Mouse (Mus musculus) NIH3T3 (cell line): Measurements from ENCODE around the gene Lrrc8a.
A peak's percentile ranks its signal among the peaks of the same experiment; 100 is the strongest.

Source experiments
- DNase-seq: peaks from one replicate; pipeline ENCODE4 v3.0.0-alpha.2; 2012; ENCODE audit warnings: low read depth

Lrrc8a gene

GRCm38 (mm10) chr2:30239777-30240176 is 2.3 kb downstream of the Lrrc8a start:
- no peak for DNase-seq

GRCm38 (mm10) chr2:30240267-30240666 is 2.8 kb downstream of the Lrrc8a start, which contains the start of gene Gm28035:
Gm28035 (plus strand) TSS chr2:30240567.
- no peak for DNase-seq

GRCm38 (mm10) chr2:30242509-30242908 is 5.0 kb downstream of the Lrrc8a start:
- DNase-seq, result peak; percentile 22

GRCm38 (mm10) chr2:30243391-30243790 is 5.9 kb downstream of the Lrrc8a start:
- DNase-seq, result no peak

- no peak for DNase-seq
Observed at GRCm38 (mm10) chr2:30244595-30245178, 7.2 kb downstream of the Lrrc8a start.

GRCm38 (mm10) chr2:30247036-30247435 is 9.5 kb downstream of the Lrrc8a start:
- DNase-seq, result no peak

- no peak for DNase-seq
Observed at GRCm38 (mm10) chr2:30247681-30248080, 10.2 kb downstream of the Lrrc8a start.

- DNase-seq, result no peak
Observed at GRCm38 (mm10) chr2:30249182-30249581, 11.7 kb downstream of the Lrrc8a start.

GRCm38 (mm10) chr2:30250166-30251128 is 12.9 kb downstream of the Lrrc8a start:
- DNase-seq, result no peak

- no peak for DNase-seq
Observed at GRCm38 (mm10) chr2:30251417-30252104, 14.0 kb downstream of the Lrrc8a start.

- no peak for DNase-seq
Observed at GRCm38 (mm10) chr2:30252521-30252920, 15.0 kb downstream of the Lrrc8a start.

GRCm38 (mm10) chr2:30253809-30254208 is 16.3 kb downstream of the Lrrc8a start:
- DNase-seq, result no peak

- no peak for DNase-seq
Observed at GRCm38 (mm10) chr2:30255631-30256395, 18.3 kb downstream of the Lrrc8a start.

- no peak for DNase-seq
Observed at GRCm38 (mm10) chr2:30256616-30257350, 19.3 kb downstream of the Lrrc8a start.

GRCm38 (mm10) chr2:30257699-30258460 is 20.4 kb downstream of the Lrrc8a start:
- no peak for DNase-seq

- peak; percentile 60 for DNase-seq
Observed at GRCm38 (mm10) chr2:30258600-30258999, 21.1 kb downstream of the Lrrc8a start.

GRCm38 (mm10) chr2:30259131-30260064 is 21.9 kb downstream of the Lrrc8a start:
- no peak for DNase-seq

GRCm38 (mm10) chr2:30261064-30261736 is 23.7 kb downstream of the Lrrc8a start:
- DNase-seq, result no peak
